Mouse (Mus musculus) E14TG2a.4 (cell line): ENCODE results near the gene Aaas.

Experiments
- CTCF ChIP-seq: conservative IDR thresholded peaks from 2 replicates; pipeline ENCODE4 v1.5.1; 2014; ENCODE audit warnings: low read length
- NANOG ChIP-seq: IDR thresholded peaks from 2 replicates; pipeline ENCODE4 v1.6.1; 2014; ENCODE audit warnings: borderline replicate concordance, low read length, mixed read lengths

GRCm38 (mm10) chr15:102376453-102377162, 26.0 kb upstream of the Aaas start:
- TF ChIP-seq CTCF (no peak), NANOG (no peak)
